Mouse (Mus musculus): Measurements from ENCODE around the gene Zfp771. TPM values are rescaled to one million over a fixed set of nuclear protein-coding genes. Genes with fewer than 3 reads are reported as not detected.

The Zfp771 gene
- polyA plus RNA-seq (2015; fragmentation: Nextera tagmentation; extraction: Ambion mirVana), result 11.0 and 13.8 TPM in 2 replicates

GRCm38 (mm10) chr7:127243870-127244657, at the start of gene Zfp771:
Gene Zfp771 (plus strand): TSS chr7:127244274.
- peaks cover 25% of the 10 kb centered on the region for H3K4me1 ChIP-seq (ENCODE audit: control insufficient read depth, low read depth, low read length)
- peak within 1 kb of the TSS; percentile 91 for H3K9ac ChIP-seq (ENCODE audit: low read depth, low read length)
- H3K27ac ChIP-seq (ENCODE audit: low read length), result peak within 1 kb of the TSS; percentile 91
- peak within 1 kb of the TSS; percentile 100 for H3K4me2 ChIP-seq (ENCODE audit: low read depth, low read length)
- H3K9me3 ChIP-seq (replicated peaks; ENCODE audit: control insufficient read depth, low read length), result no peaks in the 10 kb centered on the region
- no peaks in the 10 kb centered on the region for H3K27me3 ChIP-seq (ENCODE audit: control insufficient read depth, insufficient read depth, low read depth, low read length)
- peak; percentile 97 for ATAC-seq (ENCODE audit: low read depth)
- H3K36me3 ChIP-seq (ENCODE audit: control insufficient read depth, insufficient read depth), result no peaks in the 10 kb centered on the region; the same call in 1 of the 2 replicates
- under 1% methylated on average over 51 of the region's 56 CpGs for WGBS (ENCODE audit: insufficient replicate concordance)
- peak within 1 kb of the TSS; percentile 83 for H3K4me3 ChIP-seq (ENCODE audit: low read depth, low read length)

DNA sequence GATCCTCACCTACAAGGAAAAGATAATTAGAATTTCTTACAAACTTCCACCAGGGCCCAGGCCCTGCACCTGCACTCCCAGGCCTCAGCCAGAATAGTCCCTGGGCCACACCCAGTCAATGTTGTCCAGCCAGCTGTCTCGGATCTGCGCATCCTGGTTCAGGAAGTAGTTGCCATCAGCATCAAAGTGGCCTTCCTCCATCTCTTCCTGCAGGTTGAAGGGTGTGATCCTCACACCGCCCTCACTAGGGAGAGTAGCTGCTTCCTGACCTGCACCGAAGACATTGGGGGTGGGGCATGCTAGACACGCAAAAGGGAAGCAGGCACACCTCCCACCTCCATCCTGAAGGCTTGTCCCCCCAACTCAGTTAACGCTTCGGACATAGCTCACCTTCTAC, 49.4 kb upstream of the Zfp771 start:
- no peaks in the 10 kb centered on the region for H3K27me3 ChIP-seq (ENCODE audit: control insufficient read depth, insufficient read depth, low read depth, low read length)
- peak overlapping the region; percentile 95 for H3K4me2 ChIP-seq (ENCODE audit: low read depth, low read length)
- ATAC-seq (ENCODE audit: low read depth), result no peak
- peaks cover 44% of the 10 kb centered on the region for H3K36me3 ChIP-seq (ENCODE audit: control insufficient read depth, insufficient read depth)
- 55% methylated on average over 7 of the region's 7 CpGs for whole genome bisulfite sequencing (ENCODE audit: insufficient replicate concordance)
- H3K27ac ChIP-seq (ENCODE audit: low read length), result no peak overlapping the region
- H3K9me3 ChIP-seq (replicated peaks; ENCODE audit: control insufficient read depth, low read length), result no peaks in the 10 kb centered on the region
- H3K4me1 ChIP-seq (ENCODE audit: control insufficient read depth, low read depth, low read length), result peaks cover 18% of the 10 kb centered on the region
- H3K9ac ChIP-seq (ENCODE audit: low read depth, low read length), result peak overlapping the region; percentile 78
- peak overlapping the region; percentile 80 for H3K4me3 ChIP-seq (ENCODE audit: low read depth, low read length)

GRCm38 (mm10) chr7:127195544-127196295, 48.4 kb upstream of the Zfp771 start, which contains the start of gene Cd2bp2:
Gene Cd2bp2 (minus strand): TSS chr7:127196050.
- no peaks in the 10 kb centered on the region for H3K27me3 ChIP-seq (ENCODE audit: control insufficient read depth, insufficient read depth, low read depth, low read length)
- H3K4me3 ChIP-seq (ENCODE audit: low read depth, low read length), result peak within 1 kb of the TSS; percentile 80
- WGBS (ENCODE audit: insufficient replicate concordance), result under 1% methylated on average over 51 of the region's 51 CpGs
- H3K9me3 ChIP-seq (replicated peaks; ENCODE audit: control insufficient read depth, low read length), result no peaks in the 10 kb centered on the region
- peaks cover 18% of the 10 kb centered on the region for H3K4me1 ChIP-seq (ENCODE audit: control insufficient read depth, low read depth, low read length)
- ATAC-seq (ENCODE audit: low read depth), result peak; percentile 97
- peak within 1 kb of the TSS; percentile 78 for H3K9ac ChIP-seq (ENCODE audit: low read depth, low read length)
- peaks cover 53% of the 10 kb centered on the region for H3K36me3 ChIP-seq (ENCODE audit: control insufficient read depth, insufficient read depth)
- H3K27ac ChIP-seq (ENCODE audit: low read length), result peak within 1 kb of the TSS; percentile 84
- H3K4me2 ChIP-seq (ENCODE audit: low read depth, low read length), result peak within 1 kb of the TSS; percentile 95

DNA sequence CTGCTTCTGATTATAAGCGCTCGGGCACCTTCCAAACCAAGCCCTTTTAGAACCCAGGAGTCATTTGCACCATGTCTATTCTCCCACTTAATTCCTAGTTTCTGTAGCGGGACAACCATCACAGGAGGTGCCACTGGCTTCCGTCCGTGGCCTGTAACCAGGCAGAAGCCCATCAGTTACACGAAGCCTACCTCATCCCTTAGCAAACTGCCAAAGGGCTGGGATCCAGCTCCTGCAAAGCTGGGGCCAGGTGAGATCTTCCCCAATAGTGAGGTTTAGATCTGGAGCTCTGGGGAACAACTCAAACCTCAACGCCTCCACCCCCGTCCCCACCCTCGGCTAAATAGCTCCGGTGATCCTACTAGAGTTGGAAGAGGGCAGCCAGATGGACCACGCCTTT, 47.6 kb upstream of the Zfp771 start:
- no peak for ATAC-seq (ENCODE audit: low read depth)

GRCm38 (mm10) chr7:127206606-127207005, 37.5 kb upstream of the Zfp771 start:
- Histone ChIP-seq H3K9ac (ENCODE audit: low read depth, low read length) (peak overlapping the region; percentile 97), H3K4me1 (ENCODE audit: control insufficient read depth, low read depth, low read length) (peaks cover 35% of the 10 kb centered on the region), H3K36me3 (ENCODE audit: control insufficient read depth, insufficient read depth) (peaks cover 20% of the 10 kb centered on the region), H3K27me3 (ENCODE audit: control insufficient read depth, insufficient read depth, low read depth, low read length) (no peaks in the 10 kb centered on the region), H3K4me2 (ENCODE audit: low read depth, low read length) (peak overlapping the region; percentile 69), H3K27ac (ENCODE audit: low read length) (peak overlapping the region; percentile 99), H3K9me3 (replicated peaks; ENCODE audit: control insufficient read depth, low read length) (no peaks in the 10 kb centered on the region), H3K4me3 (ENCODE audit: low read depth, low read length) (peak overlapping the region; percentile 85)
- ATAC-seq (ENCODE audit: low read depth), result no peak
- 23% methylated on average over 2 of the region's 2 CpGs for WGBS (ENCODE audit: insufficient replicate concordance)

More for the DNA sequence above, 47.6 kb upstream of the Zfp771 start:
- Histone ChIP-seq H3K27me3 (ENCODE audit: control insufficient read depth, insufficient read depth, low read depth, low read length) (no peaks in the 10 kb centered on the region), H3K36me3 (ENCODE audit: control insufficient read depth, insufficient read depth) (peaks cover 55% of the 10 kb centered on the region), H3K4me2 (ENCODE audit: low read depth, low read length) (peak overlapping the region; percentile 95), H3K9ac (ENCODE audit: low read depth, low read length) (peak overlapping the region; percentile 74), H3K4me3 (ENCODE audit: low read depth, low read length) (peak overlapping the region; percentile 80), H3K27ac (ENCODE audit: low read length) (peak overlapping the region; percentile 84), H3K9me3 (replicated peaks; ENCODE audit: control insufficient read depth, low read length) (no peaks in the 10 kb centered on the region), H3K4me1 (ENCODE audit: control insufficient read depth, low read depth, low read length) (peaks cover 18% of the 10 kb centered on the region)
- WGBS (ENCODE audit: insufficient replicate concordance), result 51% methylated on average over 11 of the region's 11 CpGs

GRCm38 (mm10) chr7:127207374-127208294, 36.4 kb upstream of the Zfp771 start:
- under 1% methylated on average over 53 of the region's 53 CpGs for WGBS (ENCODE audit: insufficient replicate concordance)
- Histone ChIP-seq H3K9me3 (replicated peaks; ENCODE audit: control insufficient read depth, low read length) (no peaks in the 10 kb centered on the region), H3K4me1 (ENCODE audit: control insufficient read depth, low read depth, low read length) (peaks cover 35% of the 10 kb centered on the region), H3K4me3 (ENCODE audit: low read depth, low read length) (peak overlapping the region; percentile 85), H3K27ac (ENCODE audit: low read length) (peak overlapping the region; percentile 99), H3K4me2 (ENCODE audit: low read depth, low read length) (peak overlapping the region; percentile 69), H3K9ac (ENCODE audit: low read depth, low read length) (peak overlapping the region; percentile 97), H3K27me3 (ENCODE audit: control insufficient read depth, insufficient read depth, low read depth, low read length) (no peaks in the 10 kb centered on the region), H3K36me3 (ENCODE audit: control insufficient read depth, insufficient read depth) (peaks cover 16% of the 10 kb centered on the region)
- ATAC-seq (ENCODE audit: low read depth), result no peak

GRCm38 (mm10) chr7:127208295-127208552, 35.9 kb upstream of the Zfp771 start, which contains the start of gene Tbc1d10b:
Gene Tbc1d10b (minus strand): TSS chr7:127208468.
- Histone ChIP-seq H3K27me3 (ENCODE audit: control insufficient read depth, insufficient read depth, low read depth, low read length) (no peaks in the 10 kb centered on the region), H3K4me2 (ENCODE audit: low read depth, low read length) (peak within 1 kb of the TSS; percentile 69), H3K36me3 (ENCODE audit: control insufficient read depth, insufficient read depth) (peaks cover 10% of the 10 kb centered on the region), H3K9ac (ENCODE audit: low read depth, low read length) (peak within 1 kb of the TSS; percentile 97), H3K4me3 (ENCODE audit: low read depth, low read length) (peak within 1 kb of the TSS; percentile 85), H3K9me3 (replicated peaks; ENCODE audit: control insufficient read depth, low read length) (no peaks in the 10 kb centered on the region), H3K4me1 (ENCODE audit: control insufficient read depth, low read depth, low read length) (peaks cover 35% of the 10 kb centered on the region), H3K27ac (ENCODE audit: low read length) (peak within 1 kb of the TSS; percentile 99)
- peak; percentile 57 for ATAC-seq (ENCODE audit: low read depth)
- 2% methylated on average over 26 of the region's 44 CpGs for WGBS (ENCODE audit: insufficient replicate concordance)

DNA sequence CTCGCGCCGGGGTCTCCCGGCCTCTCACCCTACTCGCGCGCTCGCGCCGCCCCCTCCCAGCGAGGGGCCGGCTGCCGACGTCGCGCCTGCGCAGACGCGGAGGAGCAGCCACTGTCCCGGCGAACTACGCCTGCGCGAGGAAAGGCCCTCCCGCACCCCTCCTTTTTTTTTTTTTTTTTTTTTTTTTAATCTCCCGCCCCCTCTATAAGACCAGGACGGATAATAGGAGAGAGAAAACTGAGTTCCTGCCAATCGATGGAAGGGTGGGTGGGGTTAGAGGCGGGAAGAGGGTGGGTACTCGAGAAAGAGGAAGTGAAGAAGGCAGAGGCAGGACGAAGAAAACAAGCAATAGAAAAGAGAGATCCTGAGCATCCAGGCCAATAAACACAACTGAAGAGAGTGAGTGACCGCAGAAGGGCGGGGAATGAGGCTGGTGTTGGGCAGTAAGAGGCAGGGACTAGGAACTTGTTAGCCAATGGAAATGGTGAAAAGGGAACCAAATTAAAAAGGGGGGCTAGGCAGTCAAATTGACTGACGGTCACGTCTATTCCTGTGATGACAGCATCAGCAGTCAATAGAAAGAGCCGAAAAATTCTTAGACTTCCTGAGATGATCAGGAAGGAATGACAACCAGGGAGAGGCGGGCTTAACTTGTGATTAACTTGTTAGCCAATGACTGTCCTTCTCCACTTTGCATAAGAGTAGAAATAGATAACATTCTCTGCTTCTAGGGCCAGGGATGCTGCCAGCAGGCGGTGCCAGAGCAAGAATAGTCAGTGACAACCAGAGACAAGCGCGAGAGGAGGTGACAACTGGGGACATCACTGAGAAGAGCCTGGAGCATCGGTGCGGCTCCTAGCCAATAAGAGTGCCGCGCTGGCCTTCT, 35.3 kb upstream of the Zfp771 start, which contains the start of gene Mylpf:
Gene Mylpf (plus strand): TSS at position 338 of the 886 bp plus-strand sequence.
- Histone ChIP-seq H3K9ac (ENCODE audit: low read depth, low read length) (peak within 1 kb of the TSS; percentile 97), H3K36me3 (ENCODE audit: control insufficient read depth, insufficient read depth) (peaks cover 5% of the 10 kb centered on the region), H3K4me2 (ENCODE audit: low read depth, low read length) (peak within 1 kb of the TSS; percentile 69), H3K9me3 (replicated peaks; ENCODE audit: control insufficient read depth, low read length) (no peaks in the 10 kb centered on the region), H3K27me3 (ENCODE audit: control insufficient read depth, insufficient read depth, low read depth, low read length) (no peaks in the 10 kb centered on the region), H3K4me3 (ENCODE audit: low read depth, low read length) (peak within 1 kb of the TSS; percentile 85), H3K4me1 (ENCODE audit: control insufficient read depth, low read depth, low read length) (peaks cover 35% of the 10 kb centered on the region), H3K27ac (ENCODE audit: low read length) (peak within 1 kb of the TSS; percentile 99)
- under 1% methylated on average over 37 of the region's 44 CpGs for WGBS (ENCODE audit: insufficient replicate concordance)
- peak; percentile 85 for ATAC-seq (ENCODE audit: low read depth)
